Mouse (Mus musculus) lung, postnatal 0 days (tissue): ENCODE data around the gene N4bp1. TPM values are rescaled to one million over a fixed set of nuclear protein-coding genes. Genes with fewer than 3 reads are reported as not detected.

Experiments used
- ATAC-seq: fragments of 200-750 bp; cut with Nextera tagmentation; 2 replicates; pipeline ENCODE4 v1.8.0; 2017; ENCODE audit warnings: moderate library complexity
- DNase-seq: peaks from one replicate; pipeline ENCODE4 v3.0.0-alpha.2; 2016; ENCODE audit warnings: low spot score
- H3K27ac ChIP-seq: fragments of 300-500 bp; sonication (generic); 2 replicates; pipeline ENCODE4 v1.5.1; 2014; ENCODE audit warnings: antibody characterized with exemption, mild to moderate bottlenecking, low read length, mixed read lengths
- H3K27me3 ChIP-seq: fragments of 300-500 bp; sonication (generic); replicated peaks from 2 replicates; pipeline ENCODE4 v1.6.1; 2014; ENCODE audit warnings: low read length, mixed read lengths; ENCODE audit not compliant: insufficient read depth
- H3K36me3 ChIP-seq: fragments of 300-500 bp; sonication (generic); 2 replicates; pipeline ENCODE4 v1.6.1; 2014; ENCODE audit warnings: low read length, mixed read lengths; ENCODE audit not compliant: insufficient read depth
- H3K4me1 ChIP-seq: fragments of 300-500 bp; sonication (generic); 2 replicates; pipeline ENCODE4 v1.6.1; 2014; ENCODE audit warnings: antibody characterized with exemption, low read depth, low read length, mixed read lengths; ENCODE audit not compliant: insufficient read depth
- H3K4me2 ChIP-seq: fragments of 300-500 bp; sonication (generic); replicated peaks from 2 replicates; pipeline ENCODE4 v1.6.1; 2014; ENCODE audit warnings: low read depth, mild to moderate bottlenecking, low read length, moderate library complexity, mixed read lengths
- H3K4me3 ChIP-seq: fragments of 300-500 bp; sonication (generic); 2 replicates; pipeline ENCODE4 v1.5.1; 2014; ENCODE audit warnings: low read depth, low read length
- H3K9ac ChIP-seq: fragments of 300-500 bp; sonication (generic); replicated peaks from 2 replicates; pipeline ENCODE4 v1.6.1; 2014; ENCODE audit warnings: low read depth, mild to moderate bottlenecking
- H3K9me3 ChIP-seq: fragments of 300-500 bp; sonication (generic); 2 replicates; pipeline ENCODE4 v1.6.1; 2016; ENCODE audit warnings: low read length, mixed read lengths
- CTCF ChIP-seq: IDR thresholded peaks from 2 replicates; pipeline ENCODE4 v1.5.1; 2016; ENCODE audit warnings: antibody characterized with exemption, mild to moderate bottlenecking
- EP300 ChIP-seq: IDR thresholded peaks from 2 replicates; pipeline ENCODE4 v1.6.1; 2016; ENCODE audit warnings: antibody characterized with exemption, mild to moderate bottlenecking, control low read depth
- WGBS: fragments of 180-500 bp; shearing (Covaris S2); extraction: QIAGEN DNeasy Blood & Tissue Kit; methylation state at CpG from one replicate; pipeline ENCODE4 v1.1.7; 2014; 5-methylcytosine and 5-hydroxymethylcytosine counted together
- polyA plus RNA-seq: library from polyadenylated mRNA; unstranded; fragments of >200 nt; fragmentation: Nextera tagmentation; extraction: Ambion mirVana; gene quantifications from 2 replicates; pipeline ENCODE4 v1.2.1, GENCODE M21; 2015

Gene N4bp1
- polyA plus RNA-seq, 1 experiment from 2014 or later: 5.4 TPM

DNA sequence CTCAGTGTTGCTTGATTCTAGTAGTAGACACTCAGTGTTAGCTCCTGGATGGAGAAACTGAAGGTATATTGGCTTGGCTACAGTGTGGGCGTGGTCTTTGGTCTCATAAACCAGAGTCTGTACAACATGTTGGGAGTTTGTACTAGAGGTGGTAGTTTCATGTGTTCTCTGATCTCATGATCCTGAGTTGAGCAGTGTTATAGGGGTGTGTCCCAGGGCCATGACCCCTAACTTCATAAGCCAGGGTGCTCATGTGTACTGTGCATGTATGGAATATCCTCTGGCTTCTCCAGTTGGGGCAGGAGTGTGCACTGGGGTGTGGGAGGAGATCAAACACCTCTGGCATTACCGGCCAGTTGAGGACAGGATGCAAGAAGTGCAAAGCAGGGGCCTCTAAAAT lies 32.6 kb upstream of the N4bp1 start:
- no peaks in the 10 kb centered on the region for H3K9me3 ChIP-seq
- H3K27ac ChIP-seq: no peak overlapping the region
- no peak overlapping the region for H3K9ac ChIP-seq
- no peaks in the 10 kb centered on the region for H3K4me1 ChIP-seq
- H3K27me3 ChIP-seq: no peaks in the 10 kb centered on the region
- TF ChIP-seq EP300: no peak
- no peak for TF ChIP-seq CTCF
- no peaks in the 10 kb centered on the region for H3K36me3 ChIP-seq
- no peak for DNase-seq
- WGBS: 77% methylated on average over 2 of the region's 2 CpGs
- no peak for ATAC-seq
- no peak overlapping the region for H3K4me2 ChIP-seq
- H3K4me3 ChIP-seq: no peak overlapping the region

DNA sequence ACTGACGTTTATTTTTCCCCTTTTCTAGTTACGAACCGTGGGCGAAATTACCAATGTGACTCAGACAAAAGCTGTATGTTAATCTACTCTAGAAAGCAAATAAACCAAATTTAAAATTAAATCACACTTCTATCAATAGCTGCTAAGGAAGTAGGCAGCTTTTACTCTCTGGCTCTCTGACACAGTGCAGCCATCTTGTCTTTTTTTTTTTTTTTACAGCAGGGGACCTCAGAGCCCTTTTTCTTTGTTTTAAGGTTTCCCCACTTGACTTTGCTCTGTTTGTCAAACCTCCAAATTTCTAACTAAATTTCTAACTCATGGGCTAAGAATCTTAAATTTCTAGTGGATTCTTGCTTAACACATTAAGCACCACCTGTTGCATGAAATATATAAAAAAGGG lies 31.3 kb upstream of the N4bp1 start:
- no peak overlapping the region for H3K27ac ChIP-seq
- no peaks in the 10 kb centered on the region for H3K4me1 ChIP-seq
- no peak for TF ChIP-seq EP300
- TF ChIP-seq CTCF: no peak
- H3K36me3 ChIP-seq: no peaks in the 10 kb centered on the region
- H3K9ac ChIP-seq: no peak overlapping the region
- WGBS: 77% methylated on average over 4 of the region's 4 CpGs
- H3K9me3 ChIP-seq: no peaks in the 10 kb centered on the region
- DNase-seq: no peak
- H3K27me3 ChIP-seq: no peaks in the 10 kb centered on the region
- ATAC-seq: no peak
- H3K4me3 ChIP-seq: no peak overlapping the region
- no peak overlapping the region for H3K4me2 ChIP-seq

DNA sequence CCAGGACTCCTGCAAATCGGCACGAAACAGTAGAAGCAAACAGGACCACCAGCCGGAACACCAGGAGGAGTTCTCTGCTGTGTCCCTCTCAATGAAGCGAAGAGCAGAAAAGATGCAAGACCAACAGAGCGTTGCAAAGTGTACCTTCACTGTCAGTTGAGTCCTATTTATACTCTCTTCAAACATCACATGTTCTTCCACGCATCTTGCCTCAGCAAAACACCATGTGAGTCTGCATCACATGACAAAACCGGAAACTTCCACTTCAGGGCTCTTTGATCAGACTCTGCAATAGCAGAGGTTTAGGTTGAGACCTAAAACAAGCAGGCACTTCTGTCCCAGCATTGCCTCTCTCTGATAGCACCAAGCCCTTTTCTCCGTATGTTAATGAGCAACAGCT lies 26.1 kb upstream of the N4bp1 start:
- Histone ChIP-seq H3K9ac (no peak overlapping the region), H3K9me3 (no peaks in the 10 kb centered on the region), H3K4me3 (no peak overlapping the region), H3K36me3 (no peaks in the 10 kb centered on the region), H3K4me1 (no peaks in the 10 kb centered on the region), H3K27ac (no peak overlapping the region), H3K4me2 (no peak overlapping the region), H3K27me3 (no peaks in the 10 kb centered on the region)
- no peak for ATAC-seq
- 83% methylated on average over 8 of the region's 8 CpGs for WGBS
- DNase-seq: no peak
- TF ChIP-seq CTCF: no peak
- TF ChIP-seq EP300: no peak

DNA sequence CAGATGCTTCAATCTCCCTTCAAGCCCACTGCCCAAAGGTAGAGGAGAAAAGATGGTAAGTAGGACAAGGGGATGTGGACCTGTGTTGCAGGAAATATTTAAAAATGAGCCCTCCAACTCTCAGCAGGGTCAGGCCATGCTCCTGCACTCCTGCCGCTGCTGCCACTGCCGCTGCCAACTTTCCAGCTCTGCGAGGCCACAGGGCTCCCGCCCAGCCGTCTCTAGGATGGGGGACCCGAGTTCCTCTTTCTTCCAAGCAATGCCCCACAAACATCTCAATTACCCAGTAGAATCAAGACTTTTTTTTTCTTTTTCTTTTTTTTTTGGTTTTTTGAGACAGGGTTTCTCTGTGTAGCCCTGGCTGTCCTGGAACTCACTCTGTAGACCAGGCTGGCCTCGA lies 25.2 kb upstream of the N4bp1 start:
- no peaks in the 10 kb centered on the region for H3K36me3 ChIP-seq
- H3K27ac ChIP-seq: no peak overlapping the region
- no peak overlapping the region for H3K4me3 ChIP-seq
- no peak for DNase-seq
- TF ChIP-seq CTCF (no peak), EP300 (no peak)
- H3K9me3 ChIP-seq: no peaks in the 10 kb centered on the region
- H3K9ac ChIP-seq: no peak overlapping the region
- WGBS: 82% methylated on average over 7 of the region's 7 CpGs
- ATAC-seq: no peak
- H3K4me2 ChIP-seq: no peak overlapping the region
- no peaks in the 10 kb centered on the region for H3K4me1 ChIP-seq
- H3K27me3 ChIP-seq: no peaks in the 10 kb centered on the region

DNA sequence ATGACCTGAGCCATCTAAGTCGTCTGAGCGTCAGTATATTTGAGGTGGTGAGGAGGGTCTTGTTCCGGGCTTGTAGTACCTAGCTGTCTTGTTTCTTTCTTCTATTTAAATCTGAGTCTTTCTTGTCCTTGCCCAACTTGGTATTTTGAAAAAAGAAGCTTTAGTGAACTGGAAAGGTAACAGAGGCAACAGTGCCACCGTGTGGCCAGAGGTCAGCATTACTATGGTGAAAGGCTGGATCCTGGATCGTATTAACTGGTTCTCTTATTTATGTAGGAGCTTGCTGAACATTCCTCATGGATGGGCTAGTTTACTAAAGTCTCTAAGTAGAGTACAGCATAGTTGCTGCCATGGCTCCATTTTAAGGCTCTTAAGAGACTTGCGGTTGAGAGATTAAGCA lies 23.5 kb upstream of the N4bp1 start:
- peak; percentile 82 for DNase-seq

DNA sequence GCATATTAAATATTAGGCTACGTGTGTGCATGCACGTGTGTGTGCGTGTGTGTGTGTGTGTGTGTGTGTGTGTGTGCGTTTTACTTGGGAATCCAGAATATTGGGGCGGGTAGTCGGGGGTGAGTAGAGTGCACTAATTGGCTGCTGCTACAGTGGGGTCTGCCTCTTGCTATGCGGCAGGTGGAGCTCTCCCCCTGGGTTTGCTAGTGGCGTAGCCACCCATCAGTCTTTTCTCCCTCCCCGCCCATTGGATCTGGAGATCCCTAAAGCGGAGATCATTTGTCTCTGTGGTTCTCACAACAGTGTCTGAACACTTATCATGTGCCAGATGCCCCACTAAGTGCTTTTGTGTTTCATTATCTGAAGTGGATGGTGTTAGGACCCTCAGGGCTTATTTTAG lies 19.9 kb upstream of the N4bp1 start:
- Histone ChIP-seq H3K4me1 (peaks cover 5% of the 10 kb centered on the region; the same call in 1 of the 2 replicates), H3K4me2 (no peak overlapping the region), H3K27ac (no peak overlapping the region), H3K9me3 (no peaks in the 10 kb centered on the region), H3K9ac (no peak overlapping the region), H3K27me3 (no peaks in the 10 kb centered on the region), H3K4me3 (no peak overlapping the region), H3K36me3 (no peaks in the 10 kb centered on the region)
- DNase-seq (no peak), ATAC-seq (no peak)
- WGBS: 77% methylated on average over 10 of the region's 10 CpGs
- TF ChIP-seq CTCF (no peak), EP300 (no peak)

More for the DNA sequence above, 23.5 kb upstream of the N4bp1 start:
- Histone ChIP-seq H3K4me2 (no peak overlapping the region), H3K9ac (no peak overlapping the region), H3K27me3 (no peaks in the 10 kb centered on the region), H3K36me3 (no peaks in the 10 kb centered on the region), H3K4me1 (no peaks in the 10 kb centered on the region), H3K27ac (no peak overlapping the region), H3K4me3 (no peak overlapping the region), H3K9me3 (no peaks in the 10 kb centered on the region)
- no peak for TF ChIP-seq EP300
- peak; percentile 94 for TF ChIP-seq CTCF
- 12% methylated on average over 6 of the region's 6 CpGs for WGBS
- no peak for ATAC-seq

DNA sequence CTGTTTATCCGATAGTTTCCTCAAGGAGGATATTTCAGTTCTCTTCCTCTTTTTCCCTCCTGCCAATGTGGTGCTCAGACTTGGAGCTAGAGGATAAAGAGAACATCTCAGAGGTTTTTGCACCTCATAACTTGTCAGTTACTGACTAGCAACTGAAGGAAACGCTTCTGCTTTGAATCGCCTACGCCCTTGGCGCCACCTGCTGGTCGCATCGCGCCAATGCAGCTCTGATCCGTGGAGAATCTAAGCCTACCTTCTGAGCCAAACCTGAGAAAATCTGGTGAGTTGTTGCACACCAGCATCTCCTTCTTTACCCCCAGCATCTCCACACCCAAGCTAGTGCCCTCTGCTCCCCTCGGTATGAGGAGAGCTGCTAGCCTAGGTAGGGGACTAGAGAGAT lies 18.0 kb upstream of the N4bp1 start:
- H3K4me1 ChIP-seq: peaks cover 5% of the 10 kb centered on the region; the same call in 1 of the 2 replicates
- peak; percentile 98 for TF ChIP-seq CTCF
- no peak for TF ChIP-seq EP300
- WGBS: 6% methylated on average over 10 of the region's 10 CpGs
- ATAC-seq (peak; percentile 41; the same call in 1 of the 2 replicates), DNase-seq (peak; percentile 80)
- no peak overlapping the region for H3K27ac ChIP-seq
- no peaks in the 10 kb centered on the region for H3K36me3 ChIP-seq
- no peak overlapping the region for H3K9ac ChIP-seq
- H3K4me3 ChIP-seq: no peak overlapping the region
- H3K4me2 ChIP-seq: no peak overlapping the region
- no peaks in the 10 kb centered on the region for H3K9me3 ChIP-seq
- H3K27me3 ChIP-seq: no peaks in the 10 kb centered on the region
